Mouse (Mus musculus): ENCODE measurements around the gene Bard1. TPM values are rescaled to one million over a fixed set of nuclear protein-coding genes. Genes with fewer than 3 reads are reported as not detected.

Gene Bard1
- total and polyA plus RNA-seq, 3 experiments = 8.1 to 10.9 TPM; not detected in 1

DNA sequence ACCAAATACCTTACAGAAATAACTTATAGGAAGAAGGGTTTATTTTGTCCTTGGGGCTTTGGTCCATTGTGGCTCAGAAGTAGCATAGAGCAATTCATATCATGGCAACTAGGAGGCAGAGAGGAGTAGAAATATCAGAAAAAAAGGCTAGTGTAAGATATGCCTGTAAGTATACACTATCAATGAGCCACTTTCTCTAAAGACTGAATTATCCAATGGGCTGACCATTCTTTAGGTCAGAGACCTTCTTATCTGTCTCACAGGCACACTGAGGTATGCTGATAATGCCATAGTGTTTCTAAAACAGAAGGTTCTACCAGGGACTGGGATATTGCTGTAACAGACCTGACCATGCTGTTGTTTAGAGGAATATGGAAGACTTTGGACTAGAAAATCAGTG, 32.2 kb downstream of the Bard1 start:
- DNase-seq (ENCODE audit: low read depth, low spot score) = peak; percentile 24
- no peaks in the 10 kb centered on the region for H3K9me3 ChIP-seq (replicated peaks; ENCODE audit: insufficient read depth, low read length)
- H3K27ac ChIP-seq (ENCODE audit: control insufficient read depth, low read depth, low read length) = no peak overlapping the region
- peaks cover 5% of the 10 kb centered on the region; the same call in 1 of the 2 replicates for H3K79me2 ChIP-seq (ENCODE audit: control insufficient read depth, insufficient read depth, low read length, poor library complexity)
- no peak for TF ChIP-seq E2F4 (IDR thresholded peaks at IDR 0.05; ENCODE audit: borderline replicate concordance, low read depth, low read length)
- TF ChIP-seq MAX (IDR thresholded peaks at IDR 0.05; ENCODE audit: low read length) = no peak
- TF ChIP-seq POLR2AphosphoS5 (IDR thresholded peaks at IDR 0.05; ENCODE audit: borderline replicate concordance, low read depth, low read length) = no peak
- TF ChIP-seq MYB (IDR thresholded peaks at IDR 0.05; ENCODE audit: low read depth, low read length) = no peak
- TF ChIP-seq RCOR1 (IDR thresholded peaks at IDR 0.05; ENCODE audit: low read depth, low read length) = no peak
- TF ChIP-seq HCFC1 (IDR thresholded peaks at IDR 0.05; ENCODE audit: low read depth, low read length) = no peak
- no peak for TF ChIP-seq MEF2A (IDR thresholded peaks at IDR 0.05; ENCODE audit: extremely low read depth, insufficient replicate concordance, low read depth, low read length, poor library complexity, severe bottlenecking)
- TF ChIP-seq CTCF (IDR thresholded peaks at IDR 0.05 in 2 of 3, conservative IDR thresholded peaks at IDR 0.05 in 1 of 3; ENCODE audit: control insufficient read depth in 1 of 3, insufficient read depth in 1 of 3, low read depth in 2 of 3, low read length in 3 of 3, poor library complexity in 1 of 3, severe bottlenecking in 1 of 3) = peak in 1 of 3 experiments; percentile 24; a peak in 1 of 6 replicates
- no peak for TF ChIP-seq GABPA (IDR thresholded peaks at IDR 0.05; ENCODE audit: low read depth, low read length)
- no peak for TF ChIP-seq POLR2A (IDR thresholded peaks at IDR 0.05; ENCODE audit: control insufficient read depth in 1 of 2, insufficient read depth in 1 of 2, low read depth in 1 of 2, low read length in 2 of 2, poor library complexity in 1 of 2)
- TF ChIP-seq MXI1 (IDR thresholded peaks at IDR 0.05; ENCODE audit: low read depth, low read length) = no peak
- no peak for TF ChIP-seq USF1 (IDR thresholded peaks at IDR 0.05; ENCODE audit: low read depth, low read length)
- TF ChIP-seq TAL1 (IDR thresholded peaks at IDR 0.05; ENCODE audit: low read length) = no peak
- TF ChIP-seq BHLHE40 (IDR thresholded peaks at IDR 0.05; ENCODE audit: borderline replicate concordance, low read depth, low read length) = no peak
- TF ChIP-seq ZC3H11A (IDR thresholded peaks at IDR 0.05; ENCODE audit: low read depth, low read length) = no peak
- peak; percentile 39; the same call in 1 of the 2 replicates for TF ChIP-seq ZNF384 (IDR thresholded peaks at IDR 0.05; ENCODE audit: low read depth, low read length)
- TF ChIP-seq KAT2A (conservative IDR thresholded peaks at IDR 0.05; ENCODE audit: low read depth, low read length) = no peak
- TF ChIP-seq POLR2AphosphoS2 (IDR thresholded peaks at IDR 0.05; ENCODE audit: low read length) = no peak
- TF ChIP-seq EP300 (IDR thresholded peaks at IDR 0.05; ENCODE audit: low read depth in 1 of 2, low read length in 2 of 2) = peak in 1 of 2 experiments; percentile 29; a peak in 1 of 4 replicates
- TF ChIP-seq CHD2 (IDR thresholded peaks at IDR 0.05; ENCODE audit: low read length) = no peak
- no peak for TF ChIP-seq UBTF (IDR thresholded peaks at IDR 0.05; ENCODE audit: borderline replicate concordance, insufficient read depth, low read depth, low read length)
- TF ChIP-seq SMC3 (IDR thresholded peaks at IDR 0.05; ENCODE audit: low read depth, low read length) = 0 out of 2 replicates have a peak, but pooled peaks have one; percentile 13
- TF ChIP-seq SIN3A (IDR thresholded peaks at IDR 0.05; ENCODE audit: low read length) = no peak
- TF ChIP-seq GATA1 (IDR thresholded peaks at IDR 0.05; ENCODE audit: low read depth, low read length) = peak; percentile 58
- no peak for TF ChIP-seq TBP (IDR thresholded peaks at IDR 0.05; ENCODE audit: low read depth, low read length)
- TF ChIP-seq TCF12 (IDR thresholded peaks at IDR 0.05; ENCODE audit: low read depth, low read length) = peak; percentile 48
- TF ChIP-seq RAD21 (IDR thresholded peaks at IDR 0.05; ENCODE audit: low read depth, low read length) = no peak
- no peak for TF ChIP-seq CHD1 (IDR thresholded peaks at IDR 0.05; ENCODE audit: low read depth, low read length)
- H3K27me3 ChIP-seq (ENCODE audit: control insufficient read depth in 1 of 2, insufficient read depth in 2 of 2, low read length in 2 of 2) = no peaks in the 10 kb centered on the region
- no peak overlapping the region for H3K4me3 ChIP-seq (ENCODE audit: control insufficient read depth in 1 of 2, insufficient read depth in 1 of 2, low read depth in 2 of 2, low read length in 2 of 2)
- H3K36me3 ChIP-seq (ENCODE audit: control insufficient read depth in 1 of 2, insufficient read depth in 2 of 2, low read length in 2 of 2) = peaks cover 14 to 29% of the 10 kb centered on the region in 2 experiments
- H3K9ac ChIP-seq (ENCODE audit: control insufficient read depth, low read depth, low read length, poor library complexity, severe bottlenecking) = no peak overlapping the region
- peaks cover 2 to 17% of the 10 kb centered on the region in 2 experiments; a peak in 2 of 4 replicates for H3K4me1 ChIP-seq (ENCODE audit: control insufficient read depth in 1 of 2, insufficient read depth in 2 of 2, low read length in 2 of 2)

All from MEL (cell line).